Mouse (Mus musculus): ENCODE results near the gene Gm12695. TPM values are rescaled to one million over a fixed set of nuclear protein-coding genes. Genes with fewer than 3 reads are reported as not detected.

The Gm12695 gene
- polyA plus RNA-seq, 1 experiment, result not detected

DNA sequence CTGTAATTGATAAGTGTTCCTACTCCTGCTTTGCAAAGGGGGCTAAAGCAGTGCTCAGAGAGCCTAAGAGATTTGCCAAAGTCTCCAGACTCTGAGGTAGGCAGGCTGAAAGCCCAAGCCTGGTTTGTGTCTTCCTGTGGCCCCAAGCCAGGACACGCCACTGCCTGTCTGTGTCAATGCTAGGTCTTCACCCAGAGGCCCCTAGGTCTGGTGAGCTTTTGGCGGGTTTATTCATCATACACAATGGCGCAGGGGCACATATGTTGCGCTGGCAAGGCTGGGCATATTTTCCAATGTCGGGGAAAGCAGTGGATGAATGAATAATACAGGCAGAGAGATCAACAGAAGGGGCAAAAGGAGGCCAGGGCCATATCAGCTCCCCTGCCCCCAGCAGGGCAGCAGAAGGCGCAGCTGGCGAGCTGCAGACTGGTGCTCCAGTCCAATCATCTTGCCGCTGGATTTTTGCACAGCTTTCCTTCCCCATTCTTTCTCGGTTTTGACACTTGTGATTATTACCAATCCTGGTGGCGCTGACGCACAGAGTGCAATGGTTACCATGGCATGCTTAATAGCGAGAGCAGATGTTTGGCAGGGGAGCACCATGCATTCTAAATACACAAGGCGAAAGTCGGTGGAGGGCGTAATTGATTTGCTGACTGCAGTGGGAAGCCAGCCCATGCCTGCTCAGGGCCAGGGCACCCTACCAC, 87.3 kb downstream of the Gm12695 start:
- Histone ChIP-seq H3K4me1 (ENCODE audit: control insufficient read depth, insufficient read depth, insufficient read length, low read length) (no peaks in the 10 kb centered on the region), H3K36me3 (ENCODE audit: control insufficient read depth, insufficient read depth, low read length) (no peaks in the 10 kb centered on the region), H3K27ac (ENCODE audit: insufficient read depth, low read depth, low read length) (no peak overlapping the region), H3K4me3 (ENCODE audit: low read depth, low read length) (no peak overlapping the region), H3K27me3 (ENCODE audit: control insufficient read depth, insufficient read depth, low read length) (no peaks in the 10 kb centered on the region)
- 81% methylated on average over 15 of the region's 15 CpGs for WGBS
- TF ChIP-seq POLR2A (IDR thresholded peaks at IDR 0.05; ENCODE audit: low read depth, low read length), result no peak
- TF ChIP-seq CTCF (IDR thresholded peaks at IDR 0.05; ENCODE audit: extremely low read depth, insufficient read length, insufficient replicate concordance, low read depth, low read length), result no peak

- Histone ChIP-seq H3K27me3 (ENCODE audit: control insufficient read depth, insufficient read depth, low read length) (no peaks in the 10 kb centered on the region), H3K4me3 (ENCODE audit: low read depth, low read length) (no peak overlapping the region), H3K4me1 (ENCODE audit: control insufficient read depth, insufficient read depth, insufficient read length, low read length) (no peaks in the 10 kb centered on the region), H3K36me3 (ENCODE audit: control insufficient read depth, insufficient read depth, low read length) (no peaks in the 10 kb centered on the region), H3K27ac (ENCODE audit: insufficient read depth, low read depth, low read length) (no peak overlapping the region)
- TF ChIP-seq CTCF (IDR thresholded peaks at IDR 0.05; ENCODE audit: extremely low read depth, insufficient read length, insufficient replicate concordance, low read depth, low read length), result peak; percentile 45; the same call in 1 of the 2 replicates
- no peak for TF ChIP-seq POLR2A (IDR thresholded peaks at IDR 0.05; ENCODE audit: low read depth, low read length)
- WGBS, result 36% methylated on average over 13 of the region's 13 CpGs
Measured at GRCm38 (mm10) chr4:96696614-96697360, 88.2 kb downstream of the Gm12695 start.

GRCm38 (mm10) chr4:96687358-96687803, 97.6 kb downstream of the Gm12695 start:
- no peak for TF ChIP-seq CTCF (IDR thresholded peaks at IDR 0.05; ENCODE audit: extremely low read depth, insufficient read length, insufficient replicate concordance, low read depth, low read length)
- TF ChIP-seq POLR2A (IDR thresholded peaks at IDR 0.05; ENCODE audit: low read depth, low read length), result no peak
- Histone ChIP-seq H3K4me1 (ENCODE audit: control insufficient read depth, insufficient read depth, insufficient read length, low read length) (no peaks in the 10 kb centered on the region), H3K36me3 (ENCODE audit: control insufficient read depth, insufficient read depth, low read length) (no peaks in the 10 kb centered on the region), H3K27me3 (ENCODE audit: control insufficient read depth, insufficient read depth, low read length) (no peaks in the 10 kb centered on the region; the same call in 1 of the 2 replicates), H3K4me3 (ENCODE audit: low read depth, low read length) (no peak overlapping the region), H3K27ac (ENCODE audit: insufficient read depth, low read depth, low read length) (no peak overlapping the region)
- WGBS, result 77% methylated on average over 2 of the region's 2 CpGs

DNA sequence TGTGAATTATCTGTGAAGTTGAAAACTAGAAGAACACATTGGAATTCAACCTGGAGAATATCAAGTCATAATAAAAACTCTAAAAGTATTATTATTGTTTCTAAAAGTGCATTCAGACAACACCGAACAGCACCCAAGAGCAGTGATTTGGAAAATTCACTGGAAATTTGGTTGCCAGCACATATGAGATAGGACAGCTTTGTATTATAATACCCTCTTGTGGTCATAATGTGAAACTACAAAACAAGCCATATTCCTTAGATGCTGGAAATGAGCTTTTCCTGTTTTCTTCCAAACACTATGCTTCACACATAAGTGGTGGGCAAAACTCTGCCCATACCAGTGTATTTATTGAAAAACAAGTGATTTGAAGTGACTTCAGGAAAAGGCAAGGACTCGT, 101.5 kb downstream of the Gm12695 start:
- no peak overlapping the region for H3K27ac ChIP-seq (ENCODE audit: insufficient read depth, low read depth, low read length)
- no peaks in the 10 kb centered on the region for H3K36me3 ChIP-seq (ENCODE audit: control insufficient read depth, insufficient read depth, low read length)
- H3K4me3 ChIP-seq (ENCODE audit: low read depth, low read length), result no peak overlapping the region
- WGBS, result 31% methylated on average over 2 of the region's 2 CpGs
- H3K27me3 ChIP-seq (ENCODE audit: control insufficient read depth, insufficient read depth, low read length), result no peaks in the 10 kb centered on the region; the same call in 1 of the 2 replicates
- no peaks in the 10 kb centered on the region for H3K4me1 ChIP-seq (ENCODE audit: control insufficient read depth, insufficient read depth, insufficient read length, low read length)
- TF ChIP-seq CTCF (IDR thresholded peaks at IDR 0.05; ENCODE audit: extremely low read depth, insufficient read length, insufficient replicate concordance, low read depth, low read length), result no peak

GRCm38 (mm10) chr4:96680966-96681365, 104.0 kb downstream of the Gm12695 start:
- H3K4me1 ChIP-seq (ENCODE audit: control insufficient read depth, insufficient read depth, insufficient read length, low read length), result no peaks in the 10 kb centered on the region
- H3K27ac ChIP-seq (ENCODE audit: insufficient read depth, low read depth, low read length), result no peak overlapping the region
- TF ChIP-seq CTCF (IDR thresholded peaks at IDR 0.05; ENCODE audit: extremely low read depth, insufficient read length, insufficient replicate concordance, low read depth, low read length) (no peak), POLR2A (IDR thresholded peaks at IDR 0.05; ENCODE audit: low read depth, low read length) (no peak)
- H3K4me3 ChIP-seq (ENCODE audit: low read depth, low read length), result no peak overlapping the region
- H3K27me3 ChIP-seq (ENCODE audit: control insufficient read depth, insufficient read depth, low read length), result no peaks in the 10 kb centered on the region; the same call in 1 of the 2 replicates
- no peaks in the 10 kb centered on the region for H3K36me3 ChIP-seq (ENCODE audit: control insufficient read depth, insufficient read depth, low read length)

DNA sequence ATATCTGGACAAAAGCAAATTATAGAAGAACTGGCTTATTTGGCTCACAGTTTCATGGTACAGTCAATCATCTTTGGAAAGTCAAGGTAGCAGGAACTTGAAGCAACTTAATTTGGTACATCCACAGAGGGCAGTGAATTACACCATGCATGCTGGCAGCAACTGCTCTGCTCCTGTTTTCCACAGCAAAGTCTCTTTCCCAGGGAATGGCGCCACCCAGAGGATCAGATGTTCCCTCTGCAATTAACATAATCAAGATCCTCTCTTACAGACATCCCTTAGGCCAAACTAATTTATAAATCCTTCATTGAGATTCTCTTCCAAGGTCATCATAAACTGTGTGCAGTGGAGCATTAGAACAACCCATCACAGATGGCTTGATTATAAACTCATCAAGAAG, 104.8 kb downstream of the Gm12695 start:
- WGBS, result 28% methylated on average over 1 of the region's 1 CpGs
- no peak overlapping the region for H3K4me3 ChIP-seq (ENCODE audit: low read depth, low read length)
- no peak for TF ChIP-seq POLR2A (IDR thresholded peaks at IDR 0.05; ENCODE audit: low read depth, low read length)
- TF ChIP-seq CTCF (IDR thresholded peaks at IDR 0.05; ENCODE audit: extremely low read depth, insufficient read length, insufficient replicate concordance, low read depth, low read length), result peak; percentile 19; the same call in 1 of the 2 replicates
- H3K27me3 ChIP-seq (ENCODE audit: control insufficient read depth, insufficient read depth, low read length), result no peaks in the 10 kb centered on the region; the same call in 1 of the 2 replicates
- H3K27ac ChIP-seq (ENCODE audit: insufficient read depth, low read depth, low read length), result no peak overlapping the region
- H3K36me3 ChIP-seq (ENCODE audit: control insufficient read depth, insufficient read depth, low read length), result no peaks in the 10 kb centered on the region
- no peaks in the 10 kb centered on the region for H3K4me1 ChIP-seq (ENCODE audit: control insufficient read depth, insufficient read depth, insufficient read length, low read length)

Other genes starting within 250 kb of the Gm12695 start
- gene Cyp2j6, start 231.5 kb downstream of the Gm12695 start, polyA plus RNA-seq (2012; rRNA removed), result 5.3 and 11.3 TPM in 2 replicates
- gene Cyp2j9, start 193.6 kb downstream of the Gm12695 start, polyA plus RNA-seq (2012; rRNA removed), result 0.76 and 2.4 TPM in 2 replicates
- gene Cyp2j5, start 121.0 kb downstream of the Gm12695 start, polyA plus RNA-seq (2012; rRNA removed), result 0.05 TPM in 1 of 2 replicates, not detected in the other